Mouse (Mus musculus): ENCODE measurements around the gene Ubl5. TPM values are rescaled to one million over a fixed set of nuclear protein-coding genes. Genes with fewer than 3 reads are reported as not detected.

Gene Ubl5
- polyA plus RNA-seq, 1 experiment from 2014 or later, result 386 TPM

GRCm38 (mm10) chr9:20663956-20664355 lies 21.3 kb downstream of the Ubl5 start:
- Histone ChIP-seq H3K27me3 (ENCODE audit: control insufficient read depth, insufficient read depth, low read length) (no peaks in the 10 kb centered on the region), H3K36me3 (ENCODE audit: control insufficient read depth, insufficient read depth, low read length) (peaks cover 37% of the 10 kb centered on the region), H3K4me1 (ENCODE audit: control insufficient read depth, insufficient read depth, low read length) (no peaks in the 10 kb centered on the region), H3K4me2 (replicated peaks; ENCODE audit: low read depth, low read length) (no peak overlapping the region), H3K9me3 (ENCODE audit: control insufficient read depth, low read depth, low read length) (no peaks in the 10 kb centered on the region), H3K9ac (replicated peaks; ENCODE audit: low read depth, low read length) (no peak overlapping the region), H3K4me3 (ENCODE audit: low read depth, low read length) (no peak overlapping the region), H3K27ac (ENCODE audit: low read length) (no peak overlapping the region)
- ATAC-seq (ENCODE audit: insufficient number of reproducible peaks, insufficient read depth, low FRiP score, low read depth), result no peak
- 87% methylated on average over 2 of the region's 2 CpGs for WGBS

- no peak overlapping the region for H3K9ac ChIP-seq (replicated peaks; ENCODE audit: low read depth, low read length)
- no peak overlapping the region for H3K4me2 ChIP-seq (replicated peaks; ENCODE audit: low read depth, low read length)
- ATAC-seq (ENCODE audit: insufficient number of reproducible peaks, insufficient read depth, low FRiP score, low read depth), result no peak
- H3K4me3 ChIP-seq (ENCODE audit: low read depth, low read length), result no peak overlapping the region
- peaks cover 36% of the 10 kb centered on the region for H3K36me3 ChIP-seq (ENCODE audit: control insufficient read depth, insufficient read depth, low read length)
- 39% methylated on average over 2 of the region's 2 CpGs for WGBS
- no peaks in the 10 kb centered on the region for H3K27me3 ChIP-seq (ENCODE audit: control insufficient read depth, insufficient read depth, low read length)
- H3K27ac ChIP-seq (ENCODE audit: low read length), result no peak overlapping the region
- H3K9me3 ChIP-seq (ENCODE audit: control insufficient read depth, low read depth, low read length), result no peaks in the 10 kb centered on the region
- H3K4me1 ChIP-seq (ENCODE audit: control insufficient read depth, insufficient read depth, low read length), result no peaks in the 10 kb centered on the region
Observed at GRCm38 (mm10) chr9:20664366-20664765, 21.7 kb downstream of the Ubl5 start.

GRCm38 (mm10) chr9:20664982-20665637 lies 22.4 kb downstream of the Ubl5 start:
- Histone ChIP-seq H3K27me3 (ENCODE audit: control insufficient read depth, insufficient read depth, low read length) (no peaks in the 10 kb centered on the region), H3K36me3 (ENCODE audit: control insufficient read depth, insufficient read depth, low read length) (peaks cover 34% of the 10 kb centered on the region), H3K4me2 (replicated peaks; ENCODE audit: low read depth, low read length) (no peak overlapping the region), H3K4me3 (ENCODE audit: low read depth, low read length) (no peak overlapping the region), H3K4me1 (ENCODE audit: control insufficient read depth, insufficient read depth, low read length) (no peaks in the 10 kb centered on the region), H3K27ac (ENCODE audit: low read length) (no peak overlapping the region), H3K9ac (replicated peaks; ENCODE audit: low read depth, low read length) (no peak overlapping the region), H3K9me3 (ENCODE audit: control insufficient read depth, low read depth, low read length) (no peaks in the 10 kb centered on the region)
- no peak for ATAC-seq (ENCODE audit: insufficient number of reproducible peaks, insufficient read depth, low FRiP score, low read depth)
- WGBS, result 74% methylated on average over 5 of the region's 5 CpGs

- H3K9ac ChIP-seq (replicated peaks; ENCODE audit: low read depth, low read length), result no peak overlapping the region
- no peak overlapping the region for H3K27ac ChIP-seq (ENCODE audit: low read length)
- no peak overlapping the region for H3K4me3 ChIP-seq (ENCODE audit: low read depth, low read length)
- WGBS, result 23% methylated on average over 8 of the region's 8 CpGs
- no peaks in the 10 kb centered on the region for H3K4me1 ChIP-seq (ENCODE audit: control insufficient read depth, insufficient read depth, low read length)
- H3K4me2 ChIP-seq (replicated peaks; ENCODE audit: low read depth, low read length), result no peak overlapping the region
- H3K36me3 ChIP-seq (ENCODE audit: control insufficient read depth, insufficient read depth, low read length), result peaks cover 28% of the 10 kb centered on the region
- H3K27me3 ChIP-seq (ENCODE audit: control insufficient read depth, insufficient read depth, low read length), result no peaks in the 10 kb centered on the region
- no peaks in the 10 kb centered on the region for H3K9me3 ChIP-seq (ENCODE audit: control insufficient read depth, low read depth, low read length)
- ATAC-seq (ENCODE audit: insufficient number of reproducible peaks, insufficient read depth, low FRiP score, low read depth), result no peak
Observed at GRCm38 (mm10) chr9:20665925-20666324, 23.2 kb downstream of the Ubl5 start.

- 12% methylated on average over 7 of the region's 7 CpGs for whole genome bisulfite sequencing
- Histone ChIP-seq H3K4me1 (ENCODE audit: control insufficient read depth, insufficient read depth, low read length) (no peaks in the 10 kb centered on the region), H3K36me3 (ENCODE audit: control insufficient read depth, insufficient read depth, low read length) (peaks cover 27% of the 10 kb centered on the region), H3K4me3 (ENCODE audit: low read depth, low read length) (no peak overlapping the region), H3K9ac (replicated peaks; ENCODE audit: low read depth, low read length) (no peak overlapping the region), H3K9me3 (ENCODE audit: control insufficient read depth, low read depth, low read length) (no peaks in the 10 kb centered on the region), H3K4me2 (replicated peaks; ENCODE audit: low read depth, low read length) (no peak overlapping the region), H3K27ac (ENCODE audit: low read length) (no peak overlapping the region), H3K27me3 (ENCODE audit: control insufficient read depth, insufficient read depth, low read length) (no peaks in the 10 kb centered on the region)
- no peak for ATAC-seq (ENCODE audit: insufficient number of reproducible peaks, insufficient read depth, low FRiP score, low read depth)
Observed at GRCm38 (mm10) chr9:20666510-20667034, 23.9 kb downstream of the Ubl5 start.

GRCm38 (mm10) chr9:20668065-20668464 lies 25.4 kb downstream of the Ubl5 start:
- H3K36me3 ChIP-seq (ENCODE audit: control insufficient read depth, insufficient read depth, low read length), result peaks cover 12% of the 10 kb centered on the region
- H3K4me1 ChIP-seq (ENCODE audit: control insufficient read depth, insufficient read depth, low read length), result no peaks in the 10 kb centered on the region
- no peaks in the 10 kb centered on the region for H3K27me3 ChIP-seq (ENCODE audit: control insufficient read depth, insufficient read depth, low read length)
- H3K4me2 ChIP-seq (replicated peaks; ENCODE audit: low read depth, low read length), result no peak overlapping the region
- WGBS, result 90% methylated on average over 22 of the region's 22 CpGs
- no peak overlapping the region for H3K9ac ChIP-seq (replicated peaks; ENCODE audit: low read depth, low read length)
- ATAC-seq (ENCODE audit: insufficient number of reproducible peaks, insufficient read depth, low FRiP score, low read depth), result no peak
- no peak overlapping the region for H3K4me3 ChIP-seq (ENCODE audit: low read depth, low read length)
- no peaks in the 10 kb centered on the region for H3K9me3 ChIP-seq (ENCODE audit: control insufficient read depth, low read depth, low read length)
- H3K27ac ChIP-seq (ENCODE audit: low read length), result no peak overlapping the region

- H3K9ac ChIP-seq (replicated peaks; ENCODE audit: low read depth, low read length), result no peak overlapping the region
- no peak overlapping the region for H3K4me3 ChIP-seq (ENCODE audit: low read depth, low read length)
- H3K4me1 ChIP-seq (ENCODE audit: control insufficient read depth, insufficient read depth, low read length), result no peaks in the 10 kb centered on the region
- WGBS, result 87% methylated on average over 16 of the region's 16 CpGs
- no peak for ATAC-seq (ENCODE audit: insufficient number of reproducible peaks, insufficient read depth, low FRiP score, low read depth)
- no peak overlapping the region for H3K4me2 ChIP-seq (replicated peaks; ENCODE audit: low read depth, low read length)
- H3K9me3 ChIP-seq (ENCODE audit: control insufficient read depth, low read depth, low read length), result no peaks in the 10 kb centered on the region
- H3K27me3 ChIP-seq (ENCODE audit: control insufficient read depth, insufficient read depth, low read length), result no peaks in the 10 kb centered on the region
- no peaks in the 10 kb centered on the region for H3K36me3 ChIP-seq (ENCODE audit: control insufficient read depth, insufficient read depth, low read length)
- no peak overlapping the region for H3K27ac ChIP-seq (ENCODE audit: low read length)
Observed at GRCm38 (mm10) chr9:20672047-20672446, 29.4 kb downstream of the Ubl5 start.

GRCm38 (mm10) chr9:20677892-20678291 lies 35.2 kb downstream of the Ubl5 start:
- Histone ChIP-seq H3K9ac (replicated peaks; ENCODE audit: low read depth, low read length) (no peak overlapping the region), H3K4me3 (ENCODE audit: low read depth, low read length) (no peak overlapping the region), H3K9me3 (ENCODE audit: control insufficient read depth, low read depth, low read length) (no peaks in the 10 kb centered on the region), H3K27ac (ENCODE audit: low read length) (no peak overlapping the region), H3K36me3 (ENCODE audit: control insufficient read depth, insufficient read depth, low read length) (no peaks in the 10 kb centered on the region), H3K27me3 (ENCODE audit: control insufficient read depth, insufficient read depth, low read length) (no peaks in the 10 kb centered on the region), H3K4me2 (replicated peaks; ENCODE audit: low read depth, low read length) (no peak overlapping the region), H3K4me1 (ENCODE audit: control insufficient read depth, insufficient read depth, low read length) (no peaks in the 10 kb centered on the region)
- 87% methylated on average over 12 of the region's 12 CpGs for WGBS
- no peak for ATAC-seq (ENCODE audit: insufficient number of reproducible peaks, insufficient read depth, low FRiP score, low read depth)
